Mouse (Mus musculus): Measurements from ENCODE around the gene Ncoa5. TPM values are rescaled to one million over a fixed set of nuclear protein-coding genes. Genes with fewer than 3 reads are reported as not detected.
A peak's percentile ranks its signal among the peaks of the same experiment; 100 is the strongest.

Gene Ncoa5
- polyA plus RNA-seq, 1 experiment, result 19.6 TPM

DNA sequence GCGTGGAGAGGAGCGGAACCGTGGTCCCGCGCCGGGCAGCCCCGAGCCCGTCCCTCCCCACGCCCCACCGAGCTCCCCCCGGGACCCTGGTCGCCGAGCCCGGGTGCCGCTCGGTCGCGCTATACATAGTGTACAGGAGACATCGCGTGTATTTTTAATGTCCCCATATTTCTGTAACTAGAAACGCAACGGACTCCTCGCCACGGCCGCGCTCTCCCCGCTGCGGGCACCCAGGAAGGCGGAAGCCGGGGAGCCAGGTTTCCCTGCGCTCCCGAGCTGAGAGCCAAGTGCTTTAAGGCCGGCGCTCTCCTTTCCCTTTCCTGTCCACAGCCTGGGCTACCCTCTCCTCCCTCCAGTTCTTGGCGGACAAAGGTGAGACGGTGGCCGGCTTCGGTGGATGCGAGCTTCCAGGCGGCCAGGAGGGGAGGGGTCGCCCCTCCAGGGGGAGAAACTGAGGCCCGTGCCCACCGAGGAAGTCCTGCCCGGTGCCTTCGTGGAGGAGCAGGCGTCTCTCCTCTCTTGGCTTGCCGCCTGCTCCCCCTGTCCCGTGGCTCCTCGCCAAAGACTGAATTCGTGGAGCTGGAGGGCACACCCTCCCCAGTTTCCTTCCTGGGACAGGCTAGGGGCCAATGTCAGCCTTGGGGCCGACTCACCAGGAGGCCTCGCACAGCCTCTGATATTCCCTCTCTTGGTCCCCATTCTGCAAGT is 36.8 kb downstream of the Ncoa5 start:
- Histone ChIP-seq H3K4me3 (replicated peaks) (peak overlapping the region; percentile 23), H3K9me3 (no peaks in the 10 kb centered on the region), H3K4me1 (peaks cover 19% of the 10 kb centered on the region), H3K27me3 (replicated peaks) (peaks cover 59% of the 10 kb centered on the region), H3K36me3 (replicated peaks; ENCODE audit: low read length) (peaks cover 43% of the 10 kb centered on the region)
- TF ChIP-seq GATA1 (IDR thresholded peaks at IDR 0.05; ENCODE audit: borderline replicate concordance, low read length), result no peak
- no peak for TF ChIP-seq FLI1 (IDR thresholded peaks at IDR 0.05; ENCODE audit: low read length)

DNA sequence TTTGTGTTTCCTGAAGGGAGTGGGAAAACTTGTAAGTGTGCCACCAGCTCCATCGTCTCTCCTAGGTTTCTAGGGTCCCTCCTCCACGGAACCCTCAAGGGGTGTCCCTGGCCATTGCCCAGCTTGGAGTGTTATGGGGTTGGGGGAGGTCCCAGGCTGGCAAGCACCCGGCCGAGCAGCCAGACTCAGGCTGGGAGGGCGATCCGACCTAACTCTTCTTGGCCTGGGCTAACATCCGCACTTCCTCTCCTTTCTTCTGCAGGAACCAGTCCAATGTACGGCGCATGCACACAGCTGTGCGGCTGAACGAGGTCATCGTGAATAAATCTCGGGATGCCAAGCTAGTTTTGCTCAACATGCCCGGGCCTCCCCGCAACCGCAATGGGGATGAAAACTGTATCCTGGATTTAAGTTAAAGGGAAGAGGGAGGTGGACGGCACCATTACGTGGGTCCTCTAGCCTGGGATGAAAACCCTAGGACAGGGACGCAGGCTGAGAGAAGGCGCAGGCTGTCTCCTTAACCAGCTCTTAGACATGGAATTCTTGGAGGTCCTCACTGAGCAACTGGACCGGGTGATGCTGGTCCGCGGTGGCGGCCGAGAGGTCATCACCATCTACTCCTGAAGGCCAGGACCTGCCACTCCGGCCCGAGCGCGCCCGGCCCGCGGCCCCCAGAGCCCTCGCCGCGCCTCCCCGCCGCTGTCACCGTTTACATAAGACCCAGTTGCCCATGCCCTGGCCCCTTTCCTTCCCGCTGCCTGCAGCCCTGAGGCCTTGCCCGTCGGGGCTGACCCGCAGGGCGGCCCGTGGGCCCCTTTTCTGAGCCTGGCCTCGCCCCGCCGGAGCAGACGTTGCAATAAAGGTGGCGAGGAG is 37.6 kb downstream of the Ncoa5 start:
- Histone ChIP-seq H3K9me3 (no peaks in the 10 kb centered on the region), H3K27me3 (replicated peaks) (peaks cover 67% of the 10 kb centered on the region), H3K4me1 (peaks cover 19% of the 10 kb centered on the region), H3K36me3 (replicated peaks; ENCODE audit: low read length) (peaks cover 35% of the 10 kb centered on the region), H3K4me3 (replicated peaks) (no peak overlapping the region)
- TF ChIP-seq GATA1 (IDR thresholded peaks at IDR 0.05; ENCODE audit: borderline replicate concordance, low read length) (no peak), FLI1 (IDR thresholded peaks at IDR 0.05; ENCODE audit: low read length) (no peak)

DNA sequence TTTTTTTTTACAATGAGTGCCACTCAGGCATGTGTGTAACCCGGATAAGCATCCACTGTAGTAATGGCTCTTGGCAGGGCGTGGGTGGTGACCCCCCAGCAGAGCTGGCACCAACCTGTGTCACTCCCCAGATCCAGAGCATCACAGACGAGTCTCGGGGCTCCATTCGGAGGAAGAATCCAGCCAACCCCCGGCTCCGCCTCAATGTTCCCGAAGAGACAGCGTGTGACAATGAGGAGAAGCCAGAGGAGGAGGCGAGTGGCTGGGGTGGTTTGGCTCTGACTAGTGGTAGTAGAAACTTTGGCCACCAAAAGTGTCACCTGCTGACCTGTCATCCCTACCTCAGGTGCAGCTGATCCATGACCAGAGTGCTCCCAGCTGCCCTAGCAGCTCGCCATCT is 38.7 kb downstream of the Ncoa5 start:
- no peaks in the 10 kb centered on the region for H3K9me3 ChIP-seq
- peaks cover 24% of the 10 kb centered on the region for H3K36me3 ChIP-seq (replicated peaks; ENCODE audit: low read length)
- H3K4me3 ChIP-seq (replicated peaks), result no peak overlapping the region
- TF ChIP-seq FLI1 (IDR thresholded peaks at IDR 0.05; ENCODE audit: low read length) (no peak), GATA1 (IDR thresholded peaks at IDR 0.05; ENCODE audit: borderline replicate concordance, low read length) (no peak)
- peaks cover 78% of the 10 kb centered on the region for H3K27me3 ChIP-seq (replicated peaks)
- H3K4me1 ChIP-seq, result peaks cover 22% of the 10 kb centered on the region

DNA sequence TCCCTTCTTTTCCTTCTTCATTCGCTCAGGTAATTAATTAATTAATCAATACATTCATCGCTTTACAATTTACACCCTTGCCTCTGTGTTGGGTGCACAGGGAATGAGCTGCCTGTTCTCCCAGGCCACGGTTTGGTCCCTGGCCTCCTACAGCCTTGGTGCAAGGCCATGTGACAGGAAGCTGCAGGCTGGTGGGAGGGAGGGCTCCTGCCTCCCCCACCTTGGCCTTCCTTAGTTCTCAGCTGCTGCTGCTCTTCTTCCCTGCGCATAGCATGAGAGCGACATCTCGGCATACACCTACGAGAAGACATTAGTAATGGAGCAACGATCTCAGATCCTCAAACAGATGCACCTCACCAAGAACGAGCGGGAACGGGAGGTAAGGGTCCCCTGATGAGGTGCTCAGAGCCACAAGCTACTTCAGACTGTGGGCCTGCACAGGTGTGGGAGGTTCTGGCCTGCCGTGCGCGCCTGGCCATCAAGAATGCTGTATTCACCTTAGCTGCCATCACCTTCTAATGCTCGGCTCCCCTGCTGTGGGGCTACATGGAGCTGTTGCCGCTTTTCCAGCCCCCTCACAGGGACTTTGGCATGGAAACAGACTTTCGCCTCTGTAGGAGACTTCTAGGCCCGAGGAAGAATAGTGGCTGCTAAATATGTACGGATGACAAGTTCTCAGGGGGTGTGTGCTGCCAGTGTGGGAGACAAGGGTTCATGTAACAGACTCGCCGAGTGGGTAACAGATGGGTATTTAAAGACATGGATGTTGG is 39.8 kb downstream of the Ncoa5 start:
- H3K36me3 ChIP-seq (replicated peaks; ENCODE audit: low read length), result peaks cover 13% of the 10 kb centered on the region
- peaks cover 22% of the 10 kb centered on the region for H3K4me1 ChIP-seq
- no peak overlapping the region for H3K4me3 ChIP-seq (replicated peaks)
- TF ChIP-seq GATA1 (IDR thresholded peaks at IDR 0.05; ENCODE audit: borderline replicate concordance, low read length) (no peak), FLI1 (IDR thresholded peaks at IDR 0.05; ENCODE audit: low read length) (no peak)
- H3K9me3 ChIP-seq, result no peaks in the 10 kb centered on the region
- H3K27me3 ChIP-seq (replicated peaks), result peaks cover 86% of the 10 kb centered on the region

DNA sequence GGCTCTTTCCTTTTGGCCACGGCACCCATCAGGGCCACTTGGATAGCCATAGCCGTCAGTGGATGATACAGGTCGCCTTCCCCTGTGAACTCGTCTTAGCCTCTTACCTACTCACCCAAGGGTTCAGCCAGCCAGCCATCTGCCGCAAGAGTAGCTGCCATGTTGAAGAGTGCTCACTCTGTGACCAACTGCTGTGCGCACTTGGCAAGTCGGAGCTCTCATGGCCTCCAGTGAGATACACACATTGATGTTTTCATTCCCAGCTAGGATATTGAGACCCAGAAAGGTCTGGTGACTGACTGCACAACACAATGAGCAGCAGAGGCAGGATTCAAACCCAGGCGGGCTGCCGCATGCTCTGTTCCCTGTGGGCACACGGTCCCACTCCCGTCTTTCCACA is 40.5 kb downstream of the Ncoa5 start:
- Histone ChIP-seq H3K36me3 (replicated peaks; ENCODE audit: low read length) (peaks cover 6% of the 10 kb centered on the region), H3K27me3 (replicated peaks) (peaks cover 91% of the 10 kb centered on the region), H3K4me1 (peaks cover 22% of the 10 kb centered on the region), H3K4me3 (replicated peaks) (no peak overlapping the region), H3K9me3 (no peaks in the 10 kb centered on the region)
- TF ChIP-seq GATA1 (IDR thresholded peaks at IDR 0.05; ENCODE audit: borderline replicate concordance, low read length) (no peak), FLI1 (IDR thresholded peaks at IDR 0.05; ENCODE audit: low read length) (no peak)

DNA sequence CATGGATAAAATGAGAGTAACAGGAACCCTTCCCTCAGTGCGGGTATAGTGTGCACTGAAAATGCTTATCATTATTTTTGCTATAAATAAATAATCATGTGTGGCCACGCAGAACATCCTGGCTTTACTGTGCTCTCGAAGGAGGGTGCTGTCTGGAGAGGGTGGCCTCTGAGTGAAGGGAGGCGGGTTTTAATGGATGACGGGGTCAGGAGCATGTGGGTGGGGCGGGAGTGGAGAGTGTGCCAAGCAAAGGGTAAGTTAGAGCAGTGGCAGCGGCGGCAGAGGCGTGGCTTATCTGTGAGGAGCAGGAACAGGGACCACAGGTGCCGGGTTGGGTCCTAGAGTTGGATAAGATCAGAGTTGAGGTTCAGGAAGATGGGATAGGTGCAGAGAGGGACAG is 42.9 kb downstream of the Ncoa5 start:
- peaks cover 89% of the 10 kb centered on the region for H3K27me3 ChIP-seq (replicated peaks)
- no peaks in the 10 kb centered on the region for H3K9me3 ChIP-seq
- H3K36me3 ChIP-seq (replicated peaks; ENCODE audit: low read length), result no peaks in the 10 kb centered on the region
- H3K4me1 ChIP-seq, result peaks cover 3% of the 10 kb centered on the region; the same call in 1 of the 2 replicates
- TF ChIP-seq FLI1 (IDR thresholded peaks at IDR 0.05; ENCODE audit: low read length) (no peak), GATA1 (IDR thresholded peaks at IDR 0.05; ENCODE audit: borderline replicate concordance, low read length) (no peak)
- H3K4me3 ChIP-seq (replicated peaks), result no peak overlapping the region

DNA sequence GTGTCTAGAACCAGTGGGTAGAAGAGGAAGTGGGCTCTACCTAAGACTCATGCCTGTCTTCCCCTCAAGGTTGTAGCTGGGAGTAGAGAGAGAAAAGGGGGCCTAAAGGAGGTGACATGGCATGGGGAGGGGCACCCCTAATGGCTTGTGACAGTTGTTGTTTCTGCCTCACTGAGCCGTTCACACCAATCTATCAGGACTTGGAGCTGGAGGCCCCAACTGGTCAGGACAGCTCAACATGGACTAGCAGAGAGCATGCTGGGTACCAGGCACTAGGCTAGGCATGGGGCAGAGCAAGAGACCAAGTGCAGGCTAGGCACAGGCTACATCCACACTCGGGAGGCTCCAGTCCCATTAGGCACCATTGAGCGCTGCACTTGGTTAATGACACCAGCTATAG is 43.6 kb downstream of the Ncoa5 start:
- peak overlapping the region; percentile 48 for H3K4me3 ChIP-seq (replicated peaks)
- H3K36me3 ChIP-seq (replicated peaks; ENCODE audit: low read length), result no peaks in the 10 kb centered on the region
- H3K4me1 ChIP-seq, result peaks cover 3% of the 10 kb centered on the region; the same call in 1 of the 2 replicates
- TF ChIP-seq FLI1 (IDR thresholded peaks at IDR 0.05; ENCODE audit: low read length) (no peak), GATA1 (IDR thresholded peaks at IDR 0.05; ENCODE audit: borderline replicate concordance, low read length) (no peak)
- H3K27me3 ChIP-seq (replicated peaks), result peaks cover 90% of the 10 kb centered on the region
- no peaks in the 10 kb centered on the region for H3K9me3 ChIP-seq

DNA sequence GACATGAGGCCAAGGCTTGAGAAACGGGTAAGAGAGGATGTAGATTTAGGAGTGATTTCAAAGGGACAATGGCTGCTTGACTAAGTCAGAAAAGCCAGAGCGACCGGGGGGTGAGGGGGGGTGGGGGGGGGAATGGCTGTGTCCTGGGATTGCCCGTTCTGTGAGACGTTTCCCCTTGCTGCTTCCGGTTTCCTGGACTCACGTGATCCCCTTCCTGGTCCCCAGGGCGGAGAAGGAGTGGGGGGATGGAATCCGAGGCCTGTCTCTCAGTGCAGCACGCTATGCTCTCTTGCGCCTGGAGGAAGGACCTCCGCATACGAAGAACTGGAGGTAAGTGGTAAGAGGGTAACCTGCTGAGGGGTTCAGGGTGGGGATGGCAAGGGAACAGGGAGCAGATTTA is 45.9 kb downstream of the Ncoa5 start:
- H3K27me3 ChIP-seq (replicated peaks), result peaks cover 74% of the 10 kb centered on the region
- H3K9me3 ChIP-seq, result no peaks in the 10 kb centered on the region
- H3K4me3 ChIP-seq (replicated peaks), result no peak overlapping the region
- TF ChIP-seq FLI1 (IDR thresholded peaks at IDR 0.05; ENCODE audit: low read length), result no peak
- TF ChIP-seq GATA1 (IDR thresholded peaks at IDR 0.05; ENCODE audit: borderline replicate concordance, low read length), result no peak
- no peaks in the 10 kb centered on the region for H3K36me3 ChIP-seq (replicated peaks; ENCODE audit: low read length)
- peaks cover 7% of the 10 kb centered on the region; the same call in 1 of the 2 replicates for H3K4me1 ChIP-seq

DNA sequence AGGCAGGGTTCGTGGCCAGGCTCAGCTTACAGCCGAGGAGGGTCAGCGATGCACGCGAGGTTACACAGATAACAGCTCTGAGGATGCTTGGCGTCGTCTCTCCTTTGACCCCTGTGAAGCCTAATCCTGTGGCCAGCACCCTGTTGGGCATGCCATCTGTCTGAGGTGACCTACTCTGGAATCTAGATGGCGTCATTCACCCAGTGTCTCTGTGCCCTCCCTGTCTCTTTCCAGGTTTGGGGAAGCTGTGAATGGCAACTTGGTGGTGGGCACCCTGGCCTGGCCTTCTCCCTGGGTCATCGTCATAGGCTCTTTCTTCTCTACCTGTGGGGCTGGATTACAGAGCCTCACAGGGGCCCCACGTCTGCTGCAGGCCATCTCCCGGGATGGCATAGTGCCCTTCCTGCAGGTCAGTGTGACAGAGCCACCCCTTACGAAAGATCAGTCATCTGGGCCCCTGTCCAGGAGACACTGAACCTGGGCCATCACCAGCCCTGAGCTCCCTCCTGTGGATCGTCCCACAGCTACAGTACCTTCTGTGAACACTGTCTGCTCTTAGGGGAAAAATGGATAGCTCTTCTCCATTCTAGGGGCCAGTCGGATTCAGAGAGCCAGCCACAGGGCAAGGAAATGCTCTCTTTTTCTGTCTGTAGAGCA is 48.2 kb downstream of the Ncoa5 start:
- H3K4me3 ChIP-seq (replicated peaks), result no peak overlapping the region
- TF ChIP-seq FLI1 (IDR thresholded peaks at IDR 0.05; ENCODE audit: low read length) (no peak), GATA1 (IDR thresholded peaks at IDR 0.05; ENCODE audit: borderline replicate concordance, low read length) (no peak)
- no peaks in the 10 kb centered on the region for H3K36me3 ChIP-seq (replicated peaks; ENCODE audit: low read length)
- H3K4me1 ChIP-seq, result peaks cover 7% of the 10 kb centered on the region; the same call in 1 of the 2 replicates
- peaks cover 69% of the 10 kb centered on the region for H3K27me3 ChIP-seq (replicated peaks)
- no peaks in the 10 kb centered on the region for H3K9me3 ChIP-seq
